In genomic region chr14:75636107-75636506, GRCm38 (mm10) we compare ENCODE assay signal across 18 mouse cellular contexts. TPM values are rescaled to one million over a fixed set of nuclear protein-coding genes. Genes with fewer than 3 reads are reported as not detected.
DNase-seq lines count a peak whose midpoint lies in the region; ATAC-seq and TF ChIP-seq lines count a peak whose summit lies in the region.
"Had no signal": no experiment of that assay in that cellular context is flagged by ENCODE, and none has a peak within 500 bp of the region (broad histone marks: within the 10 kb centered on the region; RNA-seq: fewer than 3 reads in every experiment).

No protein-coding gene starts in this region.

- no peaks in the 10 kb centered on the region for H3K9me3 ChIP-seq in hindbrain, embryonic 16.5 days (ENCODE audit: control insufficient read depth, low read length)
- H3K9me3 ChIP-seq in hindbrain, embryonic 11.5 days (ENCODE audit: control insufficient read depth, low read length), result no peaks in the 10 kb centered on the region
- no peaks in the 10 kb centered on the region for H3K9me3 ChIP-seq in neural tube, embryonic 12.5 days
- no peaks in the 10 kb centered on the region for H3K9me3 ChIP-seq in limb, embryonic 11.5 days (ENCODE audit: control insufficient read depth, low read length)
- H3K9me3 ChIP-seq: embryonic facial prominence, embryonic 12.5 days; liver, embryonic 13.5 days; megakaryocyte, embryonic 14.5 days had no signal

- ATAC-seq in hindbrain, embryonic 16.5 days, result 0 out of 2 replicates have a peak, but pooled peaks have one; percentile 24
- no peak for ATAC-seq in hindbrain, embryonic 11.5 days (ENCODE audit: low FRiP score)
- peak; percentile 67; the same call in 1 of the 2 replicates for ATAC-seq in neural tube, embryonic 12.5 days (ENCODE audit: low FRiP score, low read depth)
- 0 out of 2 replicates have a peak, but pooled peaks have one; percentile 62 for ATAC-seq in limb, embryonic 11.5 days (ENCODE audit: insufficient number of reproducible peaks, low FRiP score, low TSS enrichment, low read depth)

- no peak overlapping the region for H3K4me2 ChIP-seq in hindbrain, embryonic 16.5 days (ENCODE audit: low read length)
- no peak overlapping the region for H3K4me2 ChIP-seq in hindbrain, embryonic 11.5 days (replicated peaks; ENCODE audit: low read depth, low read length)
- peak overlapping the region; percentile 16; the same call in 1 of the 2 replicates for H3K4me2 ChIP-seq in neural tube, embryonic 12.5 days (replicated peaks)
- no peak overlapping the region for H3K4me2 ChIP-seq in limb, embryonic 11.5 days (ENCODE audit: low read depth, severe bottlenecking)
- H3K4me2 ChIP-seq: embryonic facial prominence, embryonic 12.5 days; liver, embryonic 13.5 days had no signal

- no peak overlapping the region for H3K27ac ChIP-seq in hindbrain, embryonic 16.5 days (ENCODE audit: low read depth, low read length)
- no peak overlapping the region for H3K27ac ChIP-seq in hindbrain, embryonic 11.5 days (ENCODE audit: low read depth, low read length)
- H3K27ac ChIP-seq in neural tube, embryonic 12.5 days, result no peak overlapping the region
- peak overlapping the region; percentile 25 for H3K27ac ChIP-seq in limb, embryonic 11.5 days (replicated peaks; ENCODE audit: low read depth, low read length)
- no peak overlapping the region for H3K27ac ChIP-seq in thymus, adult 2 months (ENCODE audit: control insufficient read depth, insufficient read depth, low read length)
- H3K27ac ChIP-seq: embryonic facial prominence, embryonic 12.5 days; heart, adult 2 months; liver, embryonic 13.5 days had no signal

- no peak for TF ChIP-seq CTCF in thymus, adult 2 months (IDR thresholded peaks at IDR 0.05; ENCODE audit: borderline replicate concordance, control insufficient read depth, extremely low read depth, insufficient read depth, low read length, poor library complexity)

- H3K4me3 ChIP-seq in hindbrain, embryonic 16.5 days (ENCODE audit: low read length), result no peak overlapping the region
- H3K4me3 ChIP-seq in hindbrain, embryonic 11.5 days (ENCODE audit: low read depth, low read length), result no peak overlapping the region
- H3K4me3 ChIP-seq in neural tube, embryonic 12.5 days, result no peak overlapping the region
- H3K4me3 ChIP-seq in limb, embryonic 11.5 days (ENCODE audit: low read depth, low read length), result no peak overlapping the region
- no peak overlapping the region for H3K4me3 ChIP-seq in thymus, adult 2 months (ENCODE audit: control insufficient read depth, insufficient read depth, low read length)
- H3K4me3 ChIP-seq: embryonic facial prominence, embryonic 12.5 days; heart, adult 2 months; liver, embryonic 13.5 days; megakaryocyte, embryonic 14.5 days had no signal

- peaks cover 3% of the 10 kb centered on the region for H3K4me1 ChIP-seq in hindbrain, embryonic 16.5 days (ENCODE audit: control insufficient read depth, insufficient read depth, low read depth, low read length)
- H3K4me1 ChIP-seq in hindbrain, embryonic 11.5 days (replicated peaks; ENCODE audit: control insufficient read depth, insufficient read depth, low read length), result no peaks in the 10 kb centered on the region
- H3K4me1 ChIP-seq in neural tube, embryonic 12.5 days, result peaks cover 22% of the 10 kb centered on the region
- H3K4me1 ChIP-seq in limb, embryonic 11.5 days (ENCODE audit: control insufficient read depth, insufficient read depth, low read length), result peaks cover 10% of the 10 kb centered on the region
- no peaks in the 10 kb centered on the region for H3K4me1 ChIP-seq in thymus, adult 2 months (replicated peaks; ENCODE audit: control insufficient read depth, insufficient read depth, low read length)
- H3K4me1 ChIP-seq: liver, embryonic 13.5 days; megakaryocyte, embryonic 14.5 days had no signal

- no peak overlapping the region for H3K9ac ChIP-seq in hindbrain, embryonic 16.5 days (ENCODE audit: low read depth, low read length)
- H3K9ac ChIP-seq in hindbrain, embryonic 11.5 days (ENCODE audit: low read depth, low read length), result no peak overlapping the region
- H3K9ac ChIP-seq in neural tube, embryonic 12.5 days, result no peak overlapping the region
- no peak overlapping the region for H3K9ac ChIP-seq in limb, embryonic 11.5 days (ENCODE audit: low read length)
- H3K9ac ChIP-seq: embryonic facial prominence, embryonic 12.5 days; liver, embryonic 13.5 days had no signal

- no peaks in the 10 kb centered on the region for H3K36me3 ChIP-seq in hindbrain, embryonic 16.5 days (ENCODE audit: control insufficient read depth, insufficient read depth, low read length)
- H3K36me3 ChIP-seq in hindbrain, embryonic 11.5 days (ENCODE audit: control insufficient read depth, insufficient read depth, low read length), result no peaks in the 10 kb centered on the region
- H3K36me3 ChIP-seq in neural tube, embryonic 12.5 days, result no peaks in the 10 kb centered on the region
- H3K36me3 ChIP-seq in limb, embryonic 11.5 days (ENCODE audit: control insufficient read depth, insufficient read depth, low read length), result no peaks in the 10 kb centered on the region
- no peaks in the 10 kb centered on the region for H3K36me3 ChIP-seq in thymus, adult 2 months (ENCODE audit: control insufficient read depth, insufficient read depth, low read length)
- H3K36me3 ChIP-seq: embryonic facial prominence, embryonic 12.5 days; liver, embryonic 13.5 days had no signal

- WGBS in hindbrain, embryonic 16.5 days, result 44% methylated on average over 7 of the region's 7 CpGs
- WGBS in hindbrain, embryonic 11.5 days, result 75% methylated on average over 7 of the region's 7 CpGs
- WGBS in neural tube, embryonic 12.5 days, result 17% methylated on average over 7 of the region's 7 CpGs
- 32% methylated on average over 7 of the region's 7 CpGs for WGBS in limb, embryonic 11.5 days
- 82% methylated on average over 7 of the region's 7 CpGs for WGBS in thymus, adult 2 months

- no peak for DNase-seq in hindbrain, embryonic 11.5 days (ENCODE audit: low spot score)
- DNase-seq in neural tube, embryonic 10.5 days (ENCODE audit: extremely low spot score, low spot score), result no peak
- DNase-seq in limb, embryonic 11.5 days (ENCODE audit: low spot score), result peak; percentile 39
- DNase-seq in thymus, adult 2 months, result no peak
- DNase-seq in urinary bladder, postnatal 10 days (ENCODE audit: low spot score), result no peak
- DNase-seq: liver, embryonic 13.5 days; retina, postnatal 1 day; spleen, adult 18-20 months; thymus, postnatal 25 days had no signal

- no peak for TF ChIP-seq POLR2A in thymus, adult 2 months (IDR thresholded peaks at IDR 0.05; ENCODE audit: control insufficient read depth, extremely low read depth, insufficient read depth, low read length, poor library complexity)

- no peaks in the 10 kb centered on the region for H3K27me3 ChIP-seq in hindbrain, embryonic 16.5 days (replicated peaks; ENCODE audit: control insufficient read depth, insufficient read depth, low read length)
- no peaks in the 10 kb centered on the region for H3K27me3 ChIP-seq in hindbrain, embryonic 11.5 days (ENCODE audit: control insufficient read depth, insufficient read depth, low read length)
- H3K27me3 ChIP-seq in neural tube, embryonic 12.5 days (replicated peaks), result no peaks in the 10 kb centered on the region
- H3K27me3 ChIP-seq in limb, embryonic 11.5 days (ENCODE audit: control insufficient read depth, insufficient read depth, low read length), result no peaks in the 10 kb centered on the region
- no peaks in the 10 kb centered on the region for H3K27me3 ChIP-seq in thymus, adult 2 months (ENCODE audit: control insufficient read depth, insufficient read depth, low read length)
- H3K27me3 ChIP-seq: embryonic facial prominence, embryonic 12.5 days; liver, embryonic 13.5 days had no signal

RNA-seq across cellular contexts. Expression of gene Erich6b, which starts 6.0 kb away (rescaled TPM):
- not detected in 2 replicates for polyA plus RNA-seq in hindbrain, embryonic 16.5 days (2015; fragmentation: Nextera tagmentation; extraction: Ambion mirVana)
- polyA plus RNA-seq in hindbrain, embryonic 11.5 days (2014; fragmentation: Nextera tagmentation; extraction: Ambion mirVana), result not detected in 2 replicates
- polyA plus RNA-seq in neural tube, embryonic 12.5 days (2016; fragmentation: Nextera tagmentation; extraction: Ambion mirVana), result not detected in 2 replicates
- polyA plus RNA-seq in limb, embryonic 11.5 days (2014; fragmentation: Nextera tagmentation; extraction: Ambion mirVana), result not detected in 2 replicates
- not detected in 2 replicates for polyA plus RNA-seq in thymus, adult 2 months (2012; rRNA removed)
- polyA plus RNA-seq: embryonic facial prominence, embryonic 12.5 days; forebrain, embryonic 11.5 days; heart, adult 2 months; intestine, embryonic 14.5 days; liver, embryonic 13.5 days; lung, postnatal 0 days; stomach, embryonic 16.5 days had no signal

RNA-seq across cellular contexts. Expression of gene Spert, which starts 43.2 kb away (rescaled TPM):
- not detected in 2 replicates for polyA plus RNA-seq in hindbrain, embryonic 16.5 days (2015; fragmentation: Nextera tagmentation; extraction: Ambion mirVana)
- not detected in 2 replicates for polyA plus RNA-seq in hindbrain, embryonic 11.5 days (2014; fragmentation: Nextera tagmentation; extraction: Ambion mirVana)
- not detected in 2 replicates for polyA plus RNA-seq in neural tube, embryonic 12.5 days (2016; fragmentation: Nextera tagmentation; extraction: Ambion mirVana)
- not detected in 2 replicates for polyA plus RNA-seq in limb, embryonic 11.5 days (2014; fragmentation: Nextera tagmentation; extraction: Ambion mirVana)
- polyA plus RNA-seq in thymus, adult 2 months (2012; rRNA removed), result 0.09 and 0.58 TPM in 2 replicates
- polyA plus RNA-seq: embryonic facial prominence, embryonic 12.5 days; forebrain, embryonic 11.5 days; intestine, embryonic 14.5 days; liver, embryonic 13.5 days; lung, postnatal 0 days; stomach, embryonic 16.5 days had no signal
